Mouse (Mus musculus): Measurements from ENCODE around the gene Ccnk.

Gene Ccnk

GRCm38 (mm10) chr12:108251034-108251792 is 71.8 kb downstream of the Ccnk start:
- DNase-seq, result no peak

GRCm38 (mm10) chr12:108251825-108252542 is 72.6 kb downstream of the Ccnk start:
- no peak for DNase-seq
